Mouse (Mus musculus): ENCODE results near the gene Mrpl37.

GRCm38 (mm10) chr4:107058781-107059180, 7.9 kb downstream of the Mrpl37 start:
- no peak for TF ChIP-seq FLI1 (IDR thresholded peaks at IDR 0.05; ENCODE audit: low read length)
- no peak for TF ChIP-seq GATA1 (IDR thresholded peaks at IDR 0.05; ENCODE audit: borderline replicate concordance, low read length)

All from megakaryocyte, embryonic 14.5 days (primary cell).